Mouse (Mus musculus) hindlimb bud, embryonic 11.5 days (tissue): Measurements from ENCODE around the gene Ccdc92b.

Experiments
- DNase-seq: peaks from one replicate; pipeline ENCODE4 v3.0.0-alpha.2; 2012; ENCODE audit warnings: low read depth, low spot score; ENCODE audit errors: extremely low spot score

Ccdc92b gene

DNA sequence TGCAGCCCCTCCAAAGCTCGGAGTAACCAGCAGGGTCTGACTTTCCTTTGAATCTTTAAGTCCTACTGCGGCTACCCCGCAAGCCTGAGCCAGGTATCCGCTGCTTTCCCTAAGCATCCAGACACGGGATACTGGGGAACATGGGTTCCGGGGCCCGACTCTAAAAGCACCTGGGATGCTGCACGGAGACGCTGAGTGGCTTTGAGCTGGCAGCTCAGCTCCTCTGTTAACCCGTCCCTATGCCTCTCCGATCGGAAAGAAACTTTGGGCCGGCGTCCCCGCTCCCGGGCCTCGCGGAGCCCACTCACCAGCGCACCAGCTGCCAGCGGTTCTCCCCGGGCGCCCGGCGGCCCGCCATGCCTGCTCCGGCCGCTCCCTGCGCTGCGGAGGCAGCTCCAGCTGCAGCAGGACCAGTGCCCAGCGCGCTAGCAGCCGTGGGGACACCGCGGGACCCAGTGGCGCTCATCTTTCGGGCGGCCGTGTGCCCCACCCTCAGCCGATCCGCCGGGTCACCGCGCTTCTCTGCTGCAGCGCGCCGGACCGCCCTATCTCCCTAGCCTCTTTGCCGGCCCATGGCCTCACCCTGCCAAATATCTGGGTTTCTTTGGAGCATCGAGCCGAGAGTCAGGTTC lies 8.7 kb upstream of the Ccdc92b start, which contains the start of gene Rap1gap2:
Gene Rap1gap2 (minus strand): TSS at position 371 of the 632 bp plus-strand sequence.
- no peak for DNase-seq

DNA sequence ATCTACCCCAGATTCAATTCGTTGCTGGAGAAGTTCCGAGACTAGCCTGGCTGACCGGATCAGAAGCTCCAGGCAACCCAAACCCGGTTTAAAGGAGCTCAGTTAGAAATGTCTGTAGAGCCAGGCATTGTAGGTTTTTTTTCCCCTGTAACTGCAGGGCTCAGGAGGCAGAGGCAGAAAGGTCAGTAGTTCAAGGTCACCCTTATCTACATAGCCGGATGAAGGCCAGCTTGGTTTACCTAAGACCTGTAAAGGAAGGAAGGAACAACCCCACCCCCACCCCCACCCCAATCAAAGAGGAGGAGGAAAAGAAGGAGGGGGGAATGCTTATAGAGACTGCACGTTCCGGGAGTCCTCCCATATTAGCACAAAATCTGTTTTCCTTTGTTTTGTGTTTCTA lies 8.0 kb upstream of the Ccdc92b start:
- DNase-seq = no peak

DNA sequence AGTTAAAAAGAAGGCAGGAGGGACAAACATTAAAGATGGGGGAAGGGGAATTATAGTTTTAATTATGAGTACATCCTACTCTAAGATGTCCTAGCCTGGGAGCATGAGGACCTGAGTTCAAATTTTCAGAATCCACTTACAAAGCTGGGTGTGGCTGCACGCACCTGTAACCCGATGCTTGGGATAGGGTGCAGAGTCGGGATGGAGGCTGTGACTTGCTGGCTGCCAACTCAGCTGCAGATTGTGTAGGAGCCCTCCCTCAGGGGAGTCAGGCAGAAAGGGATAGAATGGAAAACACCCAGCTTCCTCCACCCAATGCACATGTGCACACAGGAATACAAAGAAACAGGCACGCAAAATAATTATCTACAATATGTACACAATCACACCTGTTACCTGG lies 6.0 kb upstream of the Ccdc92b start:
- no peak for DNase-seq

DNA sequence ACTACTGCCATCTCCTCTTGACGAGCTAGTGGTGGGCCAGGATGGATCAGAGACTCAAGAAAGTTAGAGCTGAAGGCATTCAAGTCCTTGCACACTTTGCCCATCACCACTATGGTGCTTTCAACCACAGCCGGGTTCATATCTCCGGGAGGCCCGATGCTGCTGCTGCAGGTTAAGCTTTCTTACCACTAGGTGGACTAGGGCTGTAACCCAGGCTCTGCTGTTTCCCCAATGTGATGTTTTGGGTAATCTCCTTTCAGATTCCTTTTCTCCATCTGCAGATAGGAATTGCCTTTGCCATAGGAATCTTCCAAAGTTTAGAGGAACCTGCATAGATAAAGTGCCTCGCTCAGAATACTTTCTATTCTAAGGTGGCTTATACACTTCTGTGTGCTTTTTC lies 3.8 kb upstream of the Ccdc92b start:
- no peak for DNase-seq

DNA sequence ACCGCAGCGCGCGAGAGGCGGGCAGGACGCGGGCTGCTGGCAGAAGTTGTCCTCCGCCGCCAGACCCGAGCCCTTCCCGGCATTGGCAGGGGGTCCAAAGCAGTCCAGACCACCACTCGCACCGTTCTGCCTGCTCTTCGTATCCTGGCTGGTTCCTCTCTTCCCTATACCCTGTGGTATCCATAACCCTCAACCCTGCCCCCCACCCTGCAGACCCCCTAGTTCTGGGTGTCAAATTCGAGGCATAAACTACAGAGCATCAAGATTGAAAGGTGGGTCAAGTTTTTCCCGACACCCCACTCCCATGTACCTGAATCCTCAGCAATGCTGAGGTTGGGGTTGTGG lies 523 bp downstream of the Ccdc92b start:
- DNase-seq = no peak

DNA sequence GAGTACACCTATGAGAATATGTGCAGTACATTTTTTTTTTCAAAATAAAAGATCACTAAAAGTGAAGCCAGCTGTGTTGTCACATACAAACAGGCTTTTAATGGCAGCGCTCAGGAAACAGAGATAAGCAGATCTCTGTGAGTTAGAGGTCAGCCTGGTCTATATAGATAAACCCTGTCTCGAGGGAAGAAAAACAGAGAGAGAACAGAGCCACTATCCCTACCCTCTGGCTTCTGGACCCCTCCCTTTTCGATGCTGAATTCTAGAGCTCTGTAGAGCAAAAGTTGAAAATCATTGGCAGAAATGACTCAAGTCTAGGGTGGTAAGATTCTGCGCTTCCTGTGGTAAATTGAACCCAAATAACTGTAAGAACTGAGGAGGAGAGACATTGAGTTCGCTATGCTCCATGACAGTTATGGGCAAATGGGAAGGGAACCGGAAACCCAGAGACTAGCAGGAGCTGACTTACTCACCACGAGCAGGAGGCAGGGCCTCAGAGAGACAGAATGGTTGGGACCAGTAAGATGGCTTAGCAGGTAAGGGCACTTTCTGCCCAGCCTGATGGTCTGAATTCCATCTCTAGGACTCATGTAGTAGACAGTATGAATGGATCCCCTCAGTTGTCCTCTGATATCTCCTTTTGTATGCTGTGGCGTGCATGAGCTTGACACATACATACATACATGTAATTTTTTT lies 2.7 kb downstream of the Ccdc92b start:
- DNase-seq = no peak

DNA sequence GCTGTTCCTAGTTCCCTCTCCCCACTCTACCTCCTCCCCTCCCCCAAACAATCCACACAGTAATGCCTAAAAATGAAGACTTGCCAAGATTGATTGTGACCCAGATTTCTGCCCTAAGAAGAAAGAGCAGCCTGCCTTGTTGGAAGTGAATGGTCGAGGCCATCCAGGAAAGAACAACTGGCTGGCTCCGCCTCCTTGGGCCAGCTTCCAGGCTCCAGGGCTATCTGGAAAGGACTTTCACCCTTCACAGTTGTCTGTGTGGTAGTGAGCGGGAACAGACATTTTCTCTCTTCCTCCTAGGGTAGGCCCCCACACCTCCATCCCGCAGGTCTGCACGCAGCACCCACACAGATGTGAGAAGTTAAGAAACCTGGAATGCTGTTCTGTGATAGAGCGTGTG lies 4.3 kb downstream of the Ccdc92b start:
- no peak for DNase-seq

DNA sequence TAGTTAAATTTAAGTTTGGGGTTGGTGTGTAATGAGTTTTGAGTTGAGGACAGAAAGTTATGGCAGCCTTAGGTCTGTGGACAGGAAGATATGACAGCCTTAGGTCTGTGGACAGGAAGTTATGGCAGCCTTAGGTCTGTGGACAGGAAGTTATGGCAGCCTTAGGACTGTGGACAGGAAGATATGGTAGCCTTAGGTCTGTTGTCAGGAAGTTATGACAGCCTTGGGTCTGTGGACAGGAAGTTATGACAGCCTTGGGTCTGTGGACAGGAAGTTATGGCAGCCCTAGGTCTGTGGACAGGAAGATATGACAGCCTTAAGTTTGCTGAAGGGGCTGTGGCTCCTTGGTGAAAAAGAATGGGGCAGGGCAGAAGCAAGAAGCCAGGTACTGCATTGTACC lies 5.9 kb downstream of the Ccdc92b start:
- DNase-seq = no peak

DNA sequence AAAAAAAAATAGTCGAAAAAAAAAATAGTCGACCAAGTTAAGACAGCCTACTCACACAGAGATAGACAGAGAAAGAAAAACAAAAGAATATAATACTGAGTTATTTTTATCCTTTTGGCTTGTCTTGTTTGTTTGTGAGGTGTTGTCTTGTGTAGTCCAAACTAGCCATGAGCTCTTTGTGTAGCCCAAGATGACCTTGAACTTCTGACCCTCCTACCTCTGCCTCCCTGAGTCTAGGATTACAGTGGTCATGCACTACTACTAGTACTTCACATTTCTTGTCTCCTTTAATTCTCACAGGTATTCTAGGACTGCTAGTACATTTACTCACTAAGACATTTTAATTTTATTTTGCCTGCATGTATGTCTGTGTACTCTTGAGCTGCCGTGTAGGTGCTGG lies 8.1 kb downstream of the Ccdc92b start:
- DNase-seq = no peak

DNA sequence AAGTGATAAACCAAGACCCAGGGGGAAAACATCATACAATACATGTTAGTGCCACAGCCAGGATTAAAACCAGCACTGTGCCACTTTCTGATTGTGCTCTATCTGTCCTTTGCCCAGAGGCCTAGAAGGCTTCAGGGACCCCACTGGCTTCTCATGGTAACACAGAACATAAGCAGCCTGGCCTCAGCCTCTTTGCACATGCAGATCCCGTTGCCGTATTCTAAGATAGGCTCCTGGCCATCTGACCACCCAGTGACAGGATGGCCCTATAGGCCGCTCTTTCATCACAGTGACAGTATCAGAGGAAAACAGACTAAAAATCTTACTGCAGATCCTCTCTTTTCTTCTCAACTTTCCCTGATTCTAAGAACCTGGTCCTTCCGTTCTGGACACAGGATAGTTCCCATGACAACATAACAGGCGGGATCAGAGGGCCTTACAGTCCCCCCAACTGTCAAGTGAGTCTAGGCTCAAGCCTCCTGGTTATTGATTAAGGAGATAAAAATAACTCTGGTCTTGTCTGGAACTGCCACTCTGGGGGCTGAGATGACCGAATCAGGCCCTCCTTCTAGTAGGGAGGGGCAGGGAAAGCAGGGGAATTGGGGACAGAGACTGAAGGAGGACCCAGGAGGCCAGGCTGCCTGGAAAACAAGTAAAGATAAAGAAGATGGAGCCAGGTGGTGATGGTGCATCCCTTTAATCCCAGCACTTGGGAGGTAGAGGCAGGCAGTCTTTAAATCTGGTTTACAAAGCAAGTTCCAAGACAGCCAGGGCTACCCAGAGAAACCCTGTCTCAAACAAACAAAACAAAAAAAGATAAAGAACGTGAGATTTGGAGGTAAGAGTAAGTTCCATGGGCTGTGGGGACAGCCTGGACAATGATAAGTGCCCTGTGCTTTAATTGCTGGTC lies 12.7 kb downstream of the Ccdc92b start:
- DNase-seq = no peak

DNA sequence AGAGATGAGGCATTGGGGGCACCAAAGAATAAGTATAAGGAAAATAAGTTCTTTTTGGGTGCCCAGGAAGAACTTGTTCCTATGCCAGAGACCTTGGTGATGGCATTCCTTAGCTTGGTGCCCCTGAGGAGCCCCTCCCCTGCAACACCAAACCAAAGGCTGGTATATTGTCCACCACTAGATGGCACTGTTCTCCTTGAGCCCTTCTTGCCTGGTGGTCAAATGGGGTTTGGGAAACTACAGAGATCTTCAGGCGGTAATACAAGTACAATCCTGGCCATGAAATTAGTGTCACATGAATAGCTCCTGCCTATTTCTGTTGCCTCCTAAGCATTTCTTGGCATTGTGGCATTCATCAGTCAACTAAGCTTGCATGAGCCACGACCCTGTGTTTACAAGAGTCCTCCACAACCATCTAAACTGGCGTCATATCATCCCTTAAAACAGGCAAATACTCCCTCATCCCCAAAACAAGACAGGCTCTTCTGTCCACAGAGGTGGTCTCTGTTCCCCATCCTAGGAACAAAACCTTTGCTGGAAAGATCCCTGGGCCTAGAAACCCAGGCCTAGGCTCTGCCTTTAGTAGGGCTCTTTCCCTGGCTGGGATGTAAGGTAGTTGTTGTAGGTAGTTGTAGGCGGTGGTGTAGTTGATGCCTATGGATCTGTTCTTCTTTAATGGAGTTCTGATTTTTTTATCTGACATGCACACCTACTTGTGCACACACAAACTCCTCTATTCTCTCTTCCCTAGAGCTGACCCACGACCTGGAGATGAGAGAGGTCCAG lies 15.3 kb downstream of the Ccdc92b start:
- peak; percentile 89 for DNase-seq

DNA sequence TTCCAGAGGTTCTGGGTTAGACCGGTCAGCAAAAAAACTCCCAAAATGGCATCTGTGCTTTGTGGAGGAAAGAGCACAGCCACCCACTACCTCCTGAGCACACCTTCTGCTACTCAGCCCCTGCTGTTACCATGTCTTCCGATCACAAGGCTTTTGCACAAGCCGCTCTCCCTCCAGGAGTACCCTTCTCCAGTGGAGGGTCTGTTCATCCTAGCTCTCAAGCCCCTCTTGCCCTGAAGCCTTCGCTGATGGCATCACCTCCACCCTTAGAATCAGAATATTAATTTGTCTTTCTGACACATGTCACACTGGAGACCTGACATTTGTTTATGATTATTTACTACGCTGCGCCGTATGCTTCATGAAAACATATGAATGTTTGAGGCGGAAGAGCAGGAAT lies 18.1 kb downstream of the Ccdc92b start:
- no peak for DNase-seq

DNA sequence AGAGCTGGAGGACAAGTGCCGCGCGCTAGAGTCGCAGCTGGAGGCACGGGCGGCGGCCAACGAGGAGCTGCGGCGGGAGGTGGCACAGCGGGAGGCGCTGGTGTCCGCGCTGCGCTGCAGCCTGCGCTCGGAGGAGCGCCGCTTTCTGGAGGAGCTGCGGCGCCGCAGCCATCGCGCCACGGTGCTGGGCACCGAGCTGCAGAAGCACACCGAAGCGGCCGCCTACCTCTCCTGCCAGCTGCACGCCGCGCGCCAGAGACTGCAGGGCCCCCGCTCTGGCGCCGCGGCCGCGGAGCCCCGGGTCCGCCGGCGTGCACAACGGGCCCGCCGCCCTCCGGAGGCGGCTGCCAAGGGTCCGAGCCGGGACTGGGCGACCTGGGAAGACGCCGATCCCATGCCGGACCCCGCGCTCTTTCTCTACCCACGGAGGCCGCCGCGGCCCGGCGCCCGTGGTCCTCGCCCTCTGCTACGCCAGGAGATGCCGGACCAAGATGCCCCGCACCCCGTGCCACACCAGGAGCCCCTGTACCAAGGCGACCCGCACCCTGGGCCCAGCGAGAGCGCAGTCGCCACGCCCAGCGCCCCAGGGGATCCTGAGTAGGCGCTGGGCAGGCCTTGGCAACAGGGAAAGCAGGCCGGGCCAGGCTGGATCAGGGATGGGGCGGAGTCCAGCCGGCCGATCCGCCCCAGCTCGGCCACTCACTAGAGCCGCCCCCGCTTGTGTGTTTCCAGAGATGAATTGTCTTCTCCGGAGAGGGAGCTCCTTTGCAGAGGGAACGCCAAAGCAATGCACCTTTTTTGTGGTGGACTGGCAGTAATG lies 18.8 kb downstream of the Ccdc92b start:
- DNase-seq = no peak

DNA sequence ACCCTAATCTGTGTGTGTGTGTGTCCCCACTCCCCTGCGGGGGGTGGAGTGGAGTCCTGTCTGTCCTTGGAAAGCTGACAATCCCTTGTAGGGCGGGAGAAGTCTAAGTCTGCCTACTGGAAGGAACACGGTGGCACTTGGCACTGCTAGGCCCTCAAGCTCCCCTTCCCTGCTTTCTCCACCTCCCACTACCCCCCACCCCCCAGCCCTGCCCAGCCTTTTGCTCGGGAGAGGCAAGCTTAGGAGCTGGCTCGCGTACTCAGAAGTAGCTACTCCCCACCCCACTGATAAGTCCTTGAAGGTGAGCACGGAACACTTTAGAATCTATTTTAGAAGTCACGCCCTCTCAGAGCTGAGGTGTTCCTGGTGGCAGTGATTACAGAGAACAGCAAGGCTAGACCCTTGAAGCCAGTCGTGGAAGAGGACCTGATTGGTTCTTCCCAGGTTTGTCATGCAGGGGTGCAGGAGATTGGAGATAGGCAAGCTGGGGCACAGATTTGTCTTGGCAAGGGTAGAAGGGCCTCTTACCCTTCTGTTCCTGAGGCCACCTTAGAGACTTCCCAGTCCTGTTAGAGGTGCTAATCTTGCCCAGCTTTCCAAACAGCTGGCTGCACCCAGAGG lies 19.5 kb downstream of the Ccdc92b start:
- DNase-seq = no peak

DNA sequence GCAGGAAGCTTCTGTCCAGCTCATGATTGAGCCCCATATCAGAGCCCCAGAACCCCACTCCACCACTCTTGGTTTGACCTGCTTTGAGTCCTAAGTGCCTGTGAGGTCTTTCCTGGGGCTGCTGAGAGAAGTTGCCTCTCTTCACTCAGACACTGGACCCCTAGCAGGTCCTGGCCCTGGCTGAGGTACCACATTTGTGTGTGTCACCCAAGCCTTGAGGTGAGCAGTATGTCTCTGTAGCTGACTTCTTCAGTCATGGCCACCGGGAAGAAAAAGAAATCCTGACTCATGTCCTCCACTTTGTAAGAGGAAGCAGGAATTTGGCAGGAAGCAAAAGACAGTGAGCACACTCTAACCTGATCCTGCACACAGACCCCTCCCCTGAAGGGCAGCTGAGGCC lies 20.2 kb downstream of the Ccdc92b start:
- no peak for DNase-seq

DNA sequence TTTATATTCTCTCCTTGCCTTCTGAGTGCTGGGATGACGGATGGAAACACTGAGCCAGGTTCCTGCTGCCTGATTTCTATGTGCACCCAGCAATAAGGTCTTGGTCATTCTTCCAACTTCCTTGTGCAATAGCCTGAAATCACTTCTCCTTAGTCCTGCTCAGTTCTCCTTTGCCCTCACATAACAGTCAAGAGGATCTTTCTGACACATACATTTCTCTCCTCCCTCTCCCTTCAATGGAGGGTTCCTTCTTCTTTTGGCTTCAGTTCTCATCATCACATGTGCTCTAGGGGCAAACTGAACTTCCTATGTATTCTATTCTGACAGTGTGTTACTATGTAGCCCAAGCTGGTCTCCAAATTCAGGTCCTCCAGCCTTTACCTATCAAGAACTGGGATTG lies 28.6 kb downstream of the Ccdc92b start:
- DNase-seq = no peak

DNA sequence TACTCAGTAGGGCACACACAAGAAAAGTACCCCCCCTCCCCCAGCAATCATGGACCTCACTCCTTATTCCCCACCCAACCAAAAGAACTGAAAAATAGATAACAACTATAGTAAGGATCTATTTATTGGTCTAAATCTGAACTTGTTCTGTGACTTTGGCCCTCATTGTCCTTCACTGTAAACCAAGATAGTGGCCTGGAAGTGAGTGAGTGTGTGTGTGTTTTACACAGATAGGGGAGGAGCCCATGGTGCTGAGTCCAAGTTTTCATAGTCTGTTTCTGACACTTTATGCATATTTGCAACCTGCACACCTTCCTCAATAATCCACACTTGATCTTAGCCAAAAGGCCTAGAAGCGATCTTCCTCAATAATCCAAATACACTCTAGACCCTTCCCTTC lies 29.3 kb downstream of the Ccdc92b start:
- DNase-seq = no peak

DNA sequence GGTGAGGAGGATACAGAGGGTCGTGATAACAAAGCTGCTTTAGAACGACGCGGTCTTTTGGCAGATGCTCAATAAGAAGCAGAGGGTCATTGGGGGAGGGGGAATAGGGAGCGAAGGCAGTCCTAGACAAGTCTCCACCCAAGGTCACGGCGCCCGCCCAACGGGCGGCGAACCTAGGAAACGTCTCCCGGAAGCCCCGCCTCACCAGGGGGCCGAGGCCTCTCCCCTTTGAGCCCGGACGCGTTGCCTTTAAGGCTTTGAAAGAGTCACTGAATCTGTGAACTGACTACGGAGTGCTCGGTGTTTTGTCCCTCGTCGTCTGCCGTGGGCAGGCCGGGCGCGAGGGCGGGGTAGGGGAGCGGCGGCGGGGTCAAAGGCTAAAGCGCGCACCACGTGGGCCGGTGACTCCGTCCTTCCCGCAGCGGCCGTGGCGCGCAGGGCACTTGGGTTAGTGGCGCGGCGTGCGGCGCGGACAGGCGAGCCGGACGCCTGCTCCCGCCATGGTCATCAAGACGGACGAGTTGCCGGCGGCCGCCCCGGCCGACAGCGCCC lies 29.8 kb downstream of the Ccdc92b start, which contains the start of gene Cluh:
Gene Cluh (plus strand): TSS at position 401 of the 552 bp plus-strand sequence.
- DNase-seq = peak; percentile 78
